Mouse (Mus musculus) erythroid progenitor cell, adult 5-6 weeks (primary cell): ENCODE data around the gene Slc19a2. TPM values are rescaled to one million over a fixed set of nuclear protein-coding genes. Genes with fewer than 3 reads are reported as not detected.
"Not testable (repeated sequence)": the region's sequence is repeated elsewhere in the genome, so short reads cannot be mapped to it uniquely, and the experiment has no call there.

Source experiments
- ATAC-seq: replicated peaks from 2 replicates; pipeline ENCODE4 v1.8.0; 2016; ENCODE audit warnings: moderate number of reproducible peaks, mild to moderate bottlenecking, moderate TSS enrichment, inconsistent platforms; ENCODE audit not compliant: poor library complexity, low FRiP score, severe bottlenecking
- total RNA-seq, 2 experiments: library from RNA; stranded (forward) in 1 of 2; stranded (reverse) in 1 of 2; fragments of 150-400 nt in 1 of 2; fragments of 186-747, 209-891 nt in 1 of 2; gene quantifications; 2 replicates each; pipeline versions ENCODE4 v1.2.3 to v1.2.4; 2015 to 2017; ENCODE audit warnings: low replicate concordance in 2 of 2

Slc19a2 gene
- 16.2 and 21.8 TPM in 2 replicates for total RNA-seq (2015; ENCODE audit: low replicate concordance)
- total RNA-seq (2017; ENCODE audit: low replicate concordance), result 1.6 and 5.4 TPM in 2 replicates

GRCm38 (mm10) chr1:164248465-164249331 is at the start of gene Slc19a2:
TSS of gene Slc19a2 (plus strand) at chr1:164249046.
- peak; percentile 87 for ATAC-seq

DNA sequence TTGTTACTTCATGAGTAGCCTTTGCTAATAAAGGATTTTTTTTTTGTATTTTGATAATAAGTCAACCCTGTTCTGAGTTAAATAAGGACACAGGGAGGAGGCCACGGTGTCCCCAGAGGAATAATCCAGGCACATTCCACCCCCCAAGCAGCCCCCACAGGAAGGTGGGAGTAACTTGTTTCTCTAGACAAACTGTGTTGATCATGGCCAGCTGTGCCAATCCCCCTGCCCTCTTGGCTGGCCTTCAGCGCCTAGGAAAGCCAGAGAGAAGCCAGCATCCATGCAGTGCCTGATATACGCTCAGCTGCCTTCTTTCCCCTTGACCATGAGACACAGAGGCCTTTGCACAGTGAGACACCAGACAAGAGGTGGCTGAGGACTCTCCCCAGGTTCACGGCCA is 49.3 kb upstream of the Slc19a2 start:
- no peak for ATAC-seq

GRCm38 (mm10) chr1:164208437-164208836 is 40.4 kb upstream of the Slc19a2 start:
- ATAC-seq, result no peak

DNA sequence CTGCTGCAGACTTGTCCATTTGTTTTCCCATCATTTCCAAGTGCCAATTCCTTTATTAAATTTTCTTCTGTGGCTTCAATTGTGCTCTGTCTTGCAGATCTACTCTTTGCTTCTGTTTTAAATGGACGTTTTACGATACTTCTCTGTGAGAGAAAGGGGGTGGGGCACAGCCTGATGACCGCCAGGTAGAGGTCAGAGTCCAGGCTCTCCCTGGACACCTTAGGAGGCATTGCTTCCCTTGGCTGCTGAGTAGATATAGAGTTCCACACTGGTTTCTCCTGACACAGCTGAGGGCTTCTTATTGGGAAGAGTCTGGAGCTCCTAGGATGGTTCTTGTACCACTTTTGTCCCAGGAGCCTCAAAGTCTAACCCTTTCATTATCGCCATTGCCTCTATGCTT is 37.9 kb upstream of the Slc19a2 start:
- no peak for ATAC-seq

DNA sequence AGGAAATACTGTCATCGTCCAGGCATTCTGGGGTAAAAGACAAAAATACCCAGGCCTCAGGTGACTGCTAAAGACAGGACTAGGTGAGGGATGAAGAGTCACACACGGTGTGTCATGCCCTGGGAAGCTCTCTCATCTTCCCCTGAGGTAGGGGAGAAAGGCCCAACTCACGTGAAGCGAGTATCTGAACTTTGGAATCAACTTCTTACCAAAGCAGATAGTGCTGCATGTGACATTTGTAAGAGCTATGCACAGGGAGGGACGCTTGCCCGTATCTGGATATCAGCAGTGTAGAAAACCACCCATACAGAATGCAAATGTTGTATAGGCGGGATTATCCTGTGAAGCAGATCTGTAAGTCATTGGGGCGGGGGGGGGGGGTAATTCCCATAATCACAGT is 36.2 kb upstream of the Slc19a2 start:
- no peak for ATAC-seq

DNA sequence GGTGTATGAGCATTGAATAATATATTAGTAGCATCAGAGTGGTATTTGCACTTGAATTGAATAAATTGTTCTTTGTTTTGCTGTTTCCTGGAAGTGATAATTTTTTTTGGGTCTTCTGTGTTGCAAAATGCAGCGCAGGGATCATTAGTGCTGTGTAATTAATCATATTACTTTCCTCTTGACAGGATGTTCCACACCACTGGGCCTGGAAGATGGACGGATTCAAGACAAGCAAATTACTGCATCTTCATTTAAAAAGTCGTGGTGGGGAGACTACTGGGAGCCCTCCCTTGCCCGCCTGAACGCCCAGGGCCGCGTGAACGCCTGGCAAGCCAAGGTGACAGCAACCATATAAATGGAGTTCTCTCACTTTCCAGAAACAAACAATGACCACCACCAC is 34.7 kb upstream of the Slc19a2 start:
- ATAC-seq, result no peak

DNA sequence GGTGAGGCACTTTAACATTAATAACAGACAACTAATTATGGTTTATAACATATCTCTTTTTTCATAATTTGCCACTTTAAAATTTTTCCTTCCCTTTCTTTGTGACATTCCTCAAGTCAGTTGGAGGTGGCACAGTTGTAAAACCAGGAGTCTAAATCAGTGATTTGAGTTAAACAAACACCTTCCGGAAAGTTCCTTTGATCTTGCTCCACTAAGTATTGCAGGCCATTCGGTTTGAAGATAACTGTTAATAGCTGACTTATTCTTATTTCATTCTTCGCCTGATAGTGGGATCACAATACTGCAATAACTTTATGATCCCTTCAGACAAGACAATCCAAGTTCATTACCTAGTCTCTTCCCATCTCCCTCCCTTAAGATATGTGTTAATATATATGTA is 33.7 kb upstream of the Slc19a2 start:
- ATAC-seq, result no peak

GRCm38 (mm10) chr1:164215540-164215939 is 33.3 kb upstream of the Slc19a2 start:
- no peak for ATAC-seq

- no peak for ATAC-seq
These were observed 30.8 kb upstream of the Slc19a2 start for GRCm38 (mm10) chr1:164217791-164218685.

- no peak for ATAC-seq
These were observed 28.6 kb upstream of the Slc19a2 start for GRCm38 (mm10) chr1:164220261-164220660.

DNA sequence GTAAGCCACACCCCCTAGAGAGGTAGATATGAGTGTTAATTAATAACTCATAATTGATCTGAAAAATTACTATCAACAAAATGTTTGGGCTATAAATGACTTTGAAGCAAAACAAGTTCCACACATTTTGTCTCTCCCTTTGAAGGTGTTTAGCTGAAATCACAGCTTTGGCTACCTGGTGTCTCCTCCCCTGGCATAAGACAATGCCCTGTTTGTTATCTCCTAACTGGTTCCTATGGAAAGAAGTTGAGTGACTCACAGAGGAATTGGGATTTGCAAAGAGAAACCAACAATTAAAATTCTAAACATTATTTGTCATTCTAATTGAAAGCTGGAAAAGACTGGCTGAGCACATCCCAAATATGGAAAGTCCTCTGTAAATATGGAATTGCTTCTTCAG is 25.8 kb upstream of the Slc19a2 start:
- ATAC-seq, result no peak

DNA sequence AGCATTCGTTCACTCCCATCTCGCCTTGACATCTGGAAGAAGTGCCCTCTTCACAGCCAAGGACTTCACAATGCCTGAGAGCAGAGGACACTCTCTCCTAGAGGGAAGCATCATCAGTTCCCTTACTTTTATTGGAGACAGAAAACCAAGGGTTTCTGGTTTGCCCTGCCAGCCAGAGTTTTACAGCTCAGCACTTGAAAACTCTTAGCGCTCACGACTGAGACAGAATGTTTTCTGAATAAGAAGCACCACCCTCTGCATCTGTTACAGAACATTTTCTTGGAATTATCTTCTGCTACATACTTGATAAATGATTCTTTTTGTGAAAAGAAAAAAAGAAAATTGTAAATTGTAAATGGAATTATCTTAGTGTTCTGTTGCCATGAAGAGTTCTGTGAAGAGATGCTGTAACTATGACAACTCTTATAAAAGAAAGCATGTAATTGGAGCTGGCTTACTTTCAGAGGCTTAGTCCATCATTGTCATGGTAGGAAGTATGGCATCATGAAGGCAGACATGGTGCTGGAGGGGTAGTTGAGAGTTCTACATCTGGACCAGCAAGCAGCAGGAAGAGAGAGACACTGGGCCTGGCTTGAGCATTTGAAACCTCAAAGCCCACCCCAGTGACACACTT is 16.8 kb upstream of the Slc19a2 start:
- ATAC-seq, result not testable (repeated sequence)

DNA sequence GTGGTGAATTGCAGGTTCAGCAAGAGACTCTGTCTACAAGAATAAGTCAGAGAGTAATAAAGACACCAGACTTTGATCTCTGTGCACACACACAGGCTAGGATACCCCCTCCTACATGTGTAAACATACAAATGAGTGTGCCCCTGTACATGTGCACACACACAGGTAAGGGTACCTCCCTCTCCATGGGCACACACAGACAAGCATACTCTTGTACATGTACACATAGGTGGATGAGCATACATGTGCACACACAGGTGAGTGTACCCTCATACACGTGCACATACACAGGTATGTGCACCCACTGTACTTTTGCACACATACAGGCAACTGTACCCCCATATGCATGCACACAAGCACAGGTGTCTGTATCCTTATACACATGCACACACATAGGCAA is 15.4 kb upstream of the Slc19a2 start:
- ATAC-seq, result no peak

DNA sequence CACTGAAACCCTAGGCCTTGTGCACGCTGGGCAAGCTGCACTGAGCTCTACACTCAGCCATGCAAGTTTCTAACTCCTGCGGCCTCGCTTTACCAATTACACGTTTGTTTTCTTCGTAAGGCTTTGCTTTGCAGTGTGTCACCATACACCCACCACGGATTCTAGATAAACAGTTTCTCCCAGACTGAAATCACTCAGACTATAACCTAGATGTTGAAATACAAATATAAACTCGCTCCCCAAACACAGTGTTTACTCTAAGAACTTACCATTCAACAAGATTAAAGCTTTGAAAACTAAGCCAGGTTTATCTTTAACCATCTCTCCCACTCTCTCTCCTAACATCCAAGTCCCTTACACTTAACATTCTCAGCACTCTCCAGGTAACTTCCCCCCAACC is 13.8 kb upstream of the Slc19a2 start:
- no peak for ATAC-seq

- no peak for ATAC-seq
These were observed 12.8 kb upstream of the Slc19a2 start for GRCm38 (mm10) chr1:164236078-164236477.

GRCm38 (mm10) chr1:164241494-164241893 is 7.4 kb upstream of the Slc19a2 start:
- ATAC-seq, result no peak

DNA sequence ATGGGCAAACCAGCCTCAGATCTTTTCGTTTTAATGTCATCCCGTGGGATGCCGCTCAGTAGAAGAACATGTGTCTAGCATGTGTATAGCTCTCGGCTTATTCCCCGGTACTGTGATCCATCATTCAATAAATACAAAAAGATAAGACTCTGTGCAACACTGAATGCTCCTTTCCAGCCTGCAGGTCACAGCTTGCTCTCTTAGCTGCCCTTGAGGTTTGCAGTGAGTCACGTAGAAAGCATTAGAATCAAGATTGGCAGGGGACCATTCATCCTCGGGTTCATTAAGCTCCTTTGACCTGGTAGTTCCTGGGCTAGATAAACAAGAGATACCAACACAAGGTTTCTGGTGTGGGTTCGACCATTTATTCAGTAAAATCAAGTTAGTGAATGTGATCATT is 6.0 kb upstream of the Slc19a2 start:
- ATAC-seq, result no peak

- no peak for ATAC-seq
These were observed 1.4 kb upstream of the Slc19a2 start for GRCm38 (mm10) chr1:164247442-164247841.

- no peak for ATAC-seq
These were observed 875 bp upstream of the Slc19a2 start for GRCm38 (mm10) chr1:164247971-164248370.

DNA sequence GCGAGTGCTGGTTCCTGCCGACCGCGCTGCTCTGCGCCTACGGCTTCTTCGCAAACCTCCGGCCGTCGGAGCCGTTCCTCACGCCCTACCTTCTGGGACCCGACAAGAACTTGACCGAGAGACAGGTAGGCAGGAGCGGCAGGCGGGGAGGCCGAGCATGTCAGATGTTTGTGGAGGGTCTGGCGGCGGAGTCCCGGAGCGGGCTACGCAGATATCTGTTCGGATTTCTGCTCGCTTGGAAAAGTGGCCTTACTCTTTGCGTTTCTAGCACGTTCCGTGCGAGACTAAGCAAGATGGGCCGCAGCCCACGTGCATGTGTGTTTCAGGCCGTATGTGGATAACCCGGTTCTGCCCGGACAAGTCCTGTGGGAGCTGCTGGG is 476 bp downstream of the Slc19a2 start:
- no peak; the same call in none of the 2 replicates for ATAC-seq
